Mouse (Mus musculus): Measurements from ENCODE around the gene Sept11. TPM values are rescaled to one million over a fixed set of nuclear protein-coding genes. Genes with fewer than 3 reads are reported as not detected.
A peak's percentile ranks its signal among the peaks of the same experiment; 100 is the strongest.

Gene Sept11
- polyA plus RNA-seq, 1 experiment from 2014 or later: 222 TPM

DNA sequence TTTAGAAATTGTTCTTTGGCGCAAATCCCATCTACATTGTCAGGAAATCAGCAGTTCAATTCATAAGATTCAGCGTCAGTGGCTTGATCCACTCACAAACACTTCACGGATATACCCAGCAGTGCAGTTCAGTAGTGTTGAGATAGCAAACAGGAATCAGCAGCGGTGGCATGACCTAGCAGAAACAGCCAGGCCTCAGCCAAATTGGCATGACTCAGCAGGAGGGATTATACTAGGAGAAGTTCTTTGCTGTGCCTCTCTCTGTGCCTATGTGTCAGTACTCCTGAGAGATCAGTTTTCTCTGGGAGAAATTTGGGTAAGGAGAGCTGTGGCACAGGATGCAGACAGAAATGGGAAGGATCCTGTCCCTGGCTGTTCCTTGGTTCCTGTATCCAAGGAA, 32.4 kb upstream of the Sept11 start:
- Histone ChIP-seq H3K9me3 (replicated peaks) (no peaks in the 10 kb centered on the region), H3K4me2 (no peak overlapping the region), H3K9ac (no peak overlapping the region), H3K4me3 (replicated peaks) (no peak overlapping the region), H3K27ac (no peak overlapping the region), H3K36me3 (no peaks in the 10 kb centered on the region), H3K4me1 (no peaks in the 10 kb centered on the region), H3K27me3 (no peaks in the 10 kb centered on the region)
- ATAC-seq (replicated peaks; ENCODE audit: low FRiP score): no peak
- 91% methylated on average over 4 of the region's 4 CpGs for WGBS

GRCm38 (mm10) chr5:93077661-93078323, 15.4 kb upstream of the Sept11 start:
- no peaks in the 10 kb centered on the region for H3K36me3 ChIP-seq
- ATAC-seq (replicated peaks; ENCODE audit: low FRiP score): no peak
- H3K4me2 ChIP-seq: no peak overlapping the region
- 82% methylated on average over 7 of the region's 7 CpGs for WGBS
- no peak overlapping the region for H3K4me3 ChIP-seq (replicated peaks)
- no peaks in the 10 kb centered on the region for H3K27me3 ChIP-seq
- H3K9ac ChIP-seq: no peak overlapping the region
- 0 out of 2 replicates have a peak, but pooled peaks cover 3% of the 10 kb centered on the region for H3K9me3 ChIP-seq (replicated peaks)
- H3K4me1 ChIP-seq: no peaks in the 10 kb centered on the region
- no peak overlapping the region for H3K27ac ChIP-seq

DNA sequence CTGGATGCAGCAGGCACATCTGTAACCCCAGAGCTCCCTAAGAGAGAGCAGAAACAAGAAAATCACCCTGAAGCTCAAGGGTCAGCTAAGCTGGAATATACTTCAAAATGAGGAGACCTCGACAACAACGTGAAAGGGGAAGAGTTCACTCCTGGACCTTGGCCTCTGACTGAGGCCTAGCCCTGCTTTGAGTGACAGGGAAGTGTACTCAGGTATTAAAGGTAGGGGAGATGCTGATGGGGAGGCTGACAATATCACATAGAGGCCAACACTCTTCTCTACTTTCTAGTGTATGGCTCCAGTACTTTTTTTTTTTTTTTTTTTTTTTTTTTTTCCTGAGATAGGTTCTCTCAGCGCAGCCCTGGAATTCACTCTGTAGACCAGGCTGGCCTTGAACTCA, 13.6 kb upstream of the Sept11 start:
- H3K4me2 ChIP-seq: no peak overlapping the region
- ATAC-seq (replicated peaks; ENCODE audit: low FRiP score): no peak
- H3K9me3 ChIP-seq (replicated peaks): 0 out of 2 replicates have a peak, but pooled peaks cover 3% of the 10 kb centered on the region
- H3K4me3 ChIP-seq (replicated peaks): no peak overlapping the region
- no peaks in the 10 kb centered on the region for H3K36me3 ChIP-seq
- H3K27ac ChIP-seq: no peak overlapping the region
- no peak overlapping the region for H3K9ac ChIP-seq
- no peaks in the 10 kb centered on the region for H3K4me1 ChIP-seq
- no peaks in the 10 kb centered on the region for H3K27me3 ChIP-seq
- 72% methylated on average over 3 of the region's 3 CpGs for WGBS

DNA sequence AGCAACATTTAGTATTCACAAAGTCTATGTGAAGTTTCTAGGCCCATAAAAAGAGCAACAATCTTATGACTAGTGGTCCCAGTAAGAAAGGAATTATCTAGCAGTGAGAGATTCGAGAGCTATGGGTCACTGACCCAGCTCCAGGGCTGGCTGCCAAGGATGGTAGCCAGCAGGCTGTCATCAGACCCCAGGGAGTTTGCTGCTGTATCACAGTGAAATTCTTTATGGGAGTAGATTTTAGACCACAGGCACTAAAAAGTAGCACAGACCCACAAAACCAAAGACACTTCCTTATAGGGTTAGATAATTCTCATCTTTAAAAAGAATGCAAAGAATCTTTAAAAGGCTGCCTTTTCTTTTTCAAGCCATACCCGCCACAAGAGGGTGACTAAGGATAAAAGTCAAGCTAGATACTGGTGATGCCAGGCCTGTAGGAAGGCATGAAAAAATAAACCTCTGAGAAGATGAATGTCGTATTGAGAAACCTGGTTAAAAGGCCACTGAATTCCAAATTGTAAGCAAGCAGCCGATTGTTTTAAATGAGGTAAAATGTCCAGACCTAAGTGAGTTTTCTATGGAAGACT, 8.1 kb upstream of the Sept11 start:
- 51% methylated on average over 4 of the region's 4 CpGs for WGBS
- Histone ChIP-seq H3K9me3 (replicated peaks) (no peaks in the 10 kb centered on the region), H3K36me3 (no peaks in the 10 kb centered on the region), H3K27me3 (no peaks in the 10 kb centered on the region), H3K4me2 (no peak overlapping the region), H3K9ac (no peak overlapping the region), H3K4me1 (no peaks in the 10 kb centered on the region), H3K27ac (no peak overlapping the region), H3K4me3 (replicated peaks) (no peak overlapping the region)
- no peak for ATAC-seq (replicated peaks; ENCODE audit: low FRiP score)

DNA sequence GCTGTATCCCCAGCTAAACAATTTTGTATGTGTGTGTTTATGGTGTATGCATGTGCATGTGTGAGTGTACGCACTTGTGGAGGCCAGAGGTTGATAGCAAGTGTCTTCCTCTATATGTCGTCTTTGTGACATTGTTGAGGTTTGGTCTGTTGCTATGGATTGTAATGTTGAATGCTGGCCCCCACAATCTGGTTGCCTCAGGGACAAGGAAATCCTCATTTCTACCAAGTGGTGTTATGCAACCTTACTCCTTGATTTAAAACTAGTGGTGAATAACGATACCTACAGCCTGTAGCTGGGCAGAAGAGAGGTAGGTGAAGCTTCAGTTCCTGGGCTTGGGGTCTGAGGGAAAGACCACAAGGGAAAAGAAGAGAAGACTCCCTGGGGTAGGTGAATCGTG, 7.3 kb upstream of the Sept11 start:
- no peak overlapping the region for H3K4me3 ChIP-seq (replicated peaks)
- H3K27ac ChIP-seq: no peak overlapping the region
- H3K4me2 ChIP-seq: no peak overlapping the region
- H3K27me3 ChIP-seq: no peaks in the 10 kb centered on the region
- H3K4me1 ChIP-seq: peaks cover under 1% of the 10 kb centered on the region
- WGBS: 88% methylated on average over 4 of the region's 4 CpGs
- H3K9me3 ChIP-seq (replicated peaks): no peaks in the 10 kb centered on the region
- 0 out of 2 replicates have a peak, but pooled peaks have one; percentile 43 for ATAC-seq (replicated peaks; ENCODE audit: low FRiP score)
- H3K9ac ChIP-seq: no peak overlapping the region
- H3K36me3 ChIP-seq: no peaks in the 10 kb centered on the region

DNA sequence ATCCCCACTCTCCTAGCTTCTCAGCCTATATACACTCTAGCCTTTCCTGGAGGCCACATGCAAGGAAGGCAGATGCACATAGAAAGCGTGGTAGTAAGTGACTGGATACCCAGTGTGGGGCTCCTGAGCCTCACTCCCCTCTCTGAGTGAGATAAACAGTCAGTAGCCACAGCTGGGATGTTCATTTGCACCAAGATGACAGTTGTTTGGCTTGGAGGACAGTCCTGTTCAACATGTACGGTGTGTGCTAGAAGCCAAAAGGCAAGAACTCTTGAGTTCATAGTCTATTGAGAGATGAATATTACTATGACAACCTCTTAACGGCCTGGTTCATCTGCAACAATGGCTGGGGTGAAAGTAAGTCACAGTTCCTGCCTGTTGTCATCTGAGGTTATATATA, 2.0 kb upstream of the Sept11 start:
- H3K36me3 ChIP-seq: no peaks in the 10 kb centered on the region
- WGBS: 53% methylated on average over 3 of the region's 3 CpGs
- H3K4me3 ChIP-seq (replicated peaks): peak overlapping the region; percentile 86
- H3K27me3 ChIP-seq: no peaks in the 10 kb centered on the region
- H3K9me3 ChIP-seq (replicated peaks): no peaks in the 10 kb centered on the region
- ATAC-seq (replicated peaks; ENCODE audit: low FRiP score): no peak
- H3K9ac ChIP-seq: no peak overlapping the region
- no peak overlapping the region for H3K27ac ChIP-seq
- peak overlapping the region; percentile 94 for H3K4me2 ChIP-seq
- H3K4me1 ChIP-seq: peaks cover 35% of the 10 kb centered on the region

DNA sequence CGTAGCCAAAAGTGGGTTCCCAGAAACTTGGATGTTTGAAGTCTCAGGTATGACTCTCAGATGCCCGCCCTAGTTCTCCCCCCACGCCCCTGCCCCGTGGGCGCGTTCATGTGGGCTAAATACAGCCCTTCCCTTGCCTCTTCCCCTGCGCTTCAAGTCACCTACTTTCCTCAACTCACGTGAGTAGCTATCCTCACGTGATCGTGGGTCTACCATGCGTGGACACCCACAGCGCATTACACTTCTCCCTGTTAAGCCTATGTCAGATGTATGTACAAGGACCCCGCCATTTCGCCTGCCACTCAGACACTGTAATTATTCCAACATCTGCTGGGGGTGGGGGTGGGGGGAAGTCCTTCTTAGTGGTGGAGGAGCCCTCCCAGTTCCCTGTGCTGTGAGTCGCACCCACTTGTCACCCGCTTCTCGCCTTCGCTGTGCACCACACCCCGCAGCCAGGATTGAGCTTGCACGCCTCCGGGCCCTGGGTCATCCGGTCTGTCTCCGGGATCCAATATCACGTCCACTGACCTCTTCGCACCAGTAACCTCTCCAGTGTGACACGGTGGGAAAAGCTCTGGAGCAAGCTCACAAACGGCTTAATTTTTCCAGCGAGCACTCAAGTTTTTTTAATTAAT, 973 bp upstream of the Sept11 start:
- Histone ChIP-seq H3K4me1 (peaks cover 45% of the 10 kb centered on the region), H3K36me3 (no peaks in the 10 kb centered on the region), H3K4me3 (replicated peaks) (peak overlapping the region; percentile 86), H3K27me3 (no peaks in the 10 kb centered on the region), H3K9ac (peak overlapping the region; percentile 81), H3K4me2 (peak overlapping the region; percentile 94), H3K27ac (peak overlapping the region; percentile 93), H3K9me3 (replicated peaks) (no peaks in the 10 kb centered on the region)
- peak; percentile 20; the same call in 1 of the 2 replicates for ATAC-seq (replicated peaks; ENCODE audit: low FRiP score)
- WGBS: 3% methylated on average over 28 of the region's 28 CpGs

GRCm38 (mm10) chr5:93093638-93094527, 646 bp downstream of the Sept11 start:
- peaks cover 61% of the 10 kb centered on the region for H3K4me1 ChIP-seq
- peak overlapping the region; percentile 86 for H3K4me3 ChIP-seq (replicated peaks)
- ATAC-seq (replicated peaks; ENCODE audit: low FRiP score): peak; percentile 45
- no peaks in the 10 kb centered on the region for H3K27me3 ChIP-seq
- peak overlapping the region; percentile 94 for H3K4me2 ChIP-seq
- peak overlapping the region; percentile 81 for H3K9ac ChIP-seq
- WGBS: under 1% methylated on average over 50 of the region's 50 CpGs
- H3K27ac ChIP-seq: peak overlapping the region; percentile 93
- no peaks in the 10 kb centered on the region for H3K9me3 ChIP-seq (replicated peaks)
- H3K36me3 ChIP-seq: no peaks in the 10 kb centered on the region

DNA sequence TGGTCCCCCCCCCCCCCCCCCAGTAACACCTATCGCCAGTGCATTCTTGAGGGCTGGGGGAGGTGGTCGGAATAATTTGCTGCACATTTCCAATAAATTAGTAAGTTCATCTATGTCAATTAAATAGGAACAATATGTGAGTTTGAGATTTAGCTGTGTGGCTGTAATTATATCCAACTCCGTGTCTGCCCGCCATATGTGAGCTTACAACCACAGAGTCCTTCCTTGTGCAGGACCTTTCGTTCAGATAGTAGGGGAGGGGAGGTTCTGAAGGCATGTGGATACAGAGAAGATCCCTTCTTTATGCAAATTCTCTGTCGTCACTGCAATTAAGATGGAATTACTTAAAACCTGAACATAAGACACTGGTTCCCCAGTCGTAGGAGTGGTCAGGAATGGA, 2.1 kb downstream of the Sept11 start:
- Histone ChIP-seq H3K4me3 (replicated peaks) (peak overlapping the region; percentile 86), H3K36me3 (no peaks in the 10 kb centered on the region), H3K9ac (peak overlapping the region; percentile 81), H3K27me3 (no peaks in the 10 kb centered on the region), H3K4me1 (peaks cover 73% of the 10 kb centered on the region), H3K27ac (peak overlapping the region; percentile 34; the same call in 1 of the 2 replicates), H3K4me2 (peak overlapping the region; percentile 94), H3K9me3 (replicated peaks) (no peaks in the 10 kb centered on the region)
- WGBS: 32% methylated on average over 7 of the region's 7 CpGs
- ATAC-seq (replicated peaks; ENCODE audit: low FRiP score): no peak

- no peak overlapping the region for H3K9ac ChIP-seq
- H3K27me3 ChIP-seq: no peaks in the 10 kb centered on the region
- H3K27ac ChIP-seq: no peak overlapping the region
- 40% methylated on average over 13 of the region's 13 CpGs for WGBS
- peak overlapping the region; percentile 94 for H3K4me2 ChIP-seq
- peaks cover 75% of the 10 kb centered on the region for H3K4me1 ChIP-seq
- H3K36me3 ChIP-seq: no peaks in the 10 kb centered on the region
- no peak for ATAC-seq (replicated peaks; ENCODE audit: low FRiP score)
- H3K4me3 ChIP-seq (replicated peaks): no peak overlapping the region
- no peaks in the 10 kb centered on the region for H3K9me3 ChIP-seq (replicated peaks)
These were observed 4.1 kb downstream of the Sept11 start for GRCm38 (mm10) chr5:93097204-93097906.

GRCm38 (mm10) chr5:93098219-93098618, 5.0 kb downstream of the Sept11 start:
- 42% methylated on average over 6 of the region's 6 CpGs for WGBS
- Histone ChIP-seq H3K27ac (peak overlapping the region; percentile 20; the same call in 1 of the 2 replicates), H3K4me2 (peak overlapping the region; percentile 94), H3K9ac (no peak overlapping the region), H3K4me3 (replicated peaks) (no peak overlapping the region), H3K9me3 (replicated peaks) (no peaks in the 10 kb centered on the region), H3K36me3 (no peaks in the 10 kb centered on the region), H3K4me1 (peaks cover 79% of the 10 kb centered on the region), H3K27me3 (no peaks in the 10 kb centered on the region)
- ATAC-seq (replicated peaks; ENCODE audit: low FRiP score): no peak

Measured in kidney, embryonic 15.5 days (tissue).